In the genomic region with DNA sequence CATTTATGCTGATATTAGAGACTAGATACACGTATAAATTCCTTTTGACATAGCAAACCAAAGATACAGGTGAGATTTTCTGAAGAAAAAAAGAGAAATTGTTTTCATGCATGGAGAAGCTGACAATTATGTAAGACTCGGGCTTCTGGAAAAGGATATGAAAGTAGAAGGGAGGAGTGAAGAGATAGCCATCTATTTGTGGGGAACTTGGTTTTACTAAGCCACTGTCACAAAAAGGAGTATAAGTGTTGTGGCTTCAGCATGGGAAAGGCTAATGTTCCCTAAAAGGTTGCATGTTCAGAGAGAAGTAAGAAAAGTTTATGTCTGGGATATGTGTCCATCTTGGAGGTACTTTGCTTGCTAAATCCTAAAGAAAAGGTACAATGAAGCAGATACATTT, we compare ENCODE assay signal across 12 mouse cellular contexts.
"Had no signal": no experiment of that assay in that cellular context is flagged by ENCODE, and none has a peak within 500 bp of the region (broad histone marks: within the 10 kb centered on the region; RNA-seq: fewer than 3 reads in every experiment).

No protein-coding gene starts in this region.

- DNase-seq: retina, postnatal 1 day; right cerebral cortex, adult 18-20 months; right cerebral cortex, postnatal 14 days; right cerebral cortex, postnatal 25 days; right cerebral cortex, postnatal 4 days; spleen, adult 18-20 months; thymus, adult 18-20 months; thymus, adult 2 months; thymus, postnatal 14 days; thymus, postnatal 25 days; thymus, postnatal 36 days; thymus, postnatal 4 days had no signal
